Mouse (Mus musculus): ENCODE data around the gene Irak3. TPM values are rescaled to one million over a fixed set of nuclear protein-coding genes. Genes with fewer than 3 reads are reported as not detected.
"Not testable (repeated sequence)": the region's sequence is repeated elsewhere in the genome, so short reads cannot be mapped to it uniquely, and the experiment has no call there.

Gene Irak3
- total RNA-seq, 2 experiments from 2014 or later, result 24.0 to 37.4 TPM

GRCm38 (mm10) chr10:120165793-120166503 is 36.0 kb downstream of the Irak3 start:
- ATAC-seq (replicated peaks; ENCODE audit: poor library complexity, severe bottlenecking), result no peak

GRCm38 (mm10) chr10:120164931-120165792 is 36.8 kb downstream of the Irak3 start:
- ATAC-seq (replicated peaks; ENCODE audit: poor library complexity, severe bottlenecking), result no peak

DNA sequence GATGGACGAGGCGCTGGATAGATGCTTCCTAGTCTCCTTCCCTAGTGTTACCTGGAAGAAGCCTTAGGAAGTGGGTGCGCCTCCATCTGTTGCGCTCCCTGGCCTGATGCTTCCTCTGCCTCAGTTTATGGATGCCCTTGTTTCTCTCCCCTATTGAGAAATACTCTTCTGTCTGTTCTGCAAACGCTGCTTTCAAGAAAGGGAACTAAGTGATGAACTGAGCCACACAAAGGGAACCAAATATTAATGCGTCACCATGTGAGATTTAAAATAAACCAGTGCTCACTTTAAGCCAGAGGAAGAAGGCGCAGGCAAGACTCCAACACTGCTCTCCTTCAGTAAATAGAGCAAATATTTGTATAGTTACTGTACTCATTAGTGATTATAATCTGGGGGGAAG is 38.4 kb downstream of the Irak3 start:
- ATAC-seq (replicated peaks; ENCODE audit: poor library complexity, severe bottlenecking), result peak; percentile 87

- peak; percentile 18; the same call in 1 of the 2 replicates for ATAC-seq (replicated peaks; ENCODE audit: poor library complexity, severe bottlenecking)
Measured at GRCm38 (mm10) chr10:120162840-120163239, 39.1 kb downstream of the Irak3 start.

- no peak for ATAC-seq (replicated peaks; ENCODE audit: poor library complexity, severe bottlenecking)
Measured at GRCm38 (mm10) chr10:120160533-120160932, 41.4 kb downstream of the Irak3 start.

- no peak for ATAC-seq (replicated peaks; ENCODE audit: poor library complexity, severe bottlenecking)
Measured at GRCm38 (mm10) chr10:120153911-120154310, 48.0 kb downstream of the Irak3 start.

GRCm38 (mm10) chr10:120151672-120152071 is 50.3 kb downstream of the Irak3 start:
- no peak for ATAC-seq (replicated peaks; ENCODE audit: poor library complexity, severe bottlenecking)

GRCm38 (mm10) chr10:120140916-120141516 is 60.9 kb downstream of the Irak3 start:
- ATAC-seq (replicated peaks; ENCODE audit: poor library complexity, severe bottlenecking), result peak; percentile 90

- ATAC-seq (replicated peaks; ENCODE audit: poor library complexity, severe bottlenecking), result peak; percentile 47
Measured at GRCm38 (mm10) chr10:120140193-120140592, 61.7 kb downstream of the Irak3 start.

- ATAC-seq (replicated peaks; ENCODE audit: poor library complexity, severe bottlenecking), result peak; percentile 72
Measured at GRCm38 (mm10) chr10:120136020-120136562, 65.8 kb downstream of the Irak3 start.

- ATAC-seq (replicated peaks; ENCODE audit: poor library complexity, severe bottlenecking), result no peak
Measured at GRCm38 (mm10) chr10:120133697-120134096, 68.2 kb downstream of the Irak3 start.

DNA sequence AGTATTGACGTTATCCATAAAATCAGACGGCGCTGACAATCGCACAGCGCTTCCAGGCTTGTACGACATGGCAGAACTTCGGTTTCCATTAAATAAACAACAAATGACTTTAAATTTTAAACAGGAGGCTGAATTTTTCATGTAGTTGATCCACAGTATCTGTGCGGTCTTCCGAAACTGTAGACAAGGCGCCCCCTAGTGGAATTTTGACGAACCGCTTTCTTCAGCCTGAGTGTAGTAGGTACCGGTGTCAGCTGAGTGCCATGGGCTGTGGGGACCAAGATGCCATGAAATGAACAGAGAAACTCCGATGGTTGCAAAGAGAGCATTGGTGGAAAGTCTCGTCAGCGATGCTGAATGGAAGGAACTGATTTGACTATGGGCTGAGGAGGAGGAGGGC is 71.3 kb downstream of the Irak3 start:
- ATAC-seq (replicated peaks; ENCODE audit: poor library complexity, severe bottlenecking), result peak; percentile 68

DNA sequence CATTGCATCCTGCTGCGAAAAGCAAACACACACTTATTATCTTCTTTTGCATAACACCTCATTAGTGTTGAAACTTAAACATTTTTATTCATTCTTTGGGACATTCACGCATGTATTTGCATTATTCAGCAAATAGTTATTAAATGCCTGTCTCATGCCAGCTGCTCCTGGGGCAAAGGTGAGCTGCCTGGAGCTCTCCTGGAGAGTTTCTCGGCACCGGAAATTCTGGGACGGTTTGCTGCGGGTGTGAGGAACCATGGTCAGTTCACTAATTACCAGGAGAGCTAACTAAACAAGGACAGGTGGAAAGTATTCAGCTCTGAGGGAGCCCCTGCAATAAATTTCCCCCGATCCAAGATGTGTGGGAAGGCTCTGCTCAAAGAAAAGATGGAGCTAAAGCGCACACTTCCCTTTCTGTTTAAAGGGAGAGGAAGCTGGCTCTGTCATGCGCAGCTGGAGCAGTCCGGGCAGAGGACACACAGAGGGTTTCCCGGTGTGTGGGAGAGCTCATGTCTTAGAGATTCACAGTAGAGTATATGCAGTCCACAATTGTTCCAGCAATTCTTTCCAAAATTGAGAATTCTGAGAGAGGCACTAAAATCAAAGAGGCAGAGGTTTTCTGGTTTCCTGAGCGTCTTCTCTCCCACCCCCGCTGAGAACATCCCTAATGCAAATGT is 73.2 kb downstream of the Irak3 start:
- ATAC-seq (replicated peaks; ENCODE audit: poor library complexity, severe bottlenecking), result peak; percentile 39

GRCm38 (mm10) chr10:120125465-120125857 is 76.5 kb downstream of the Irak3 start:
- peak; percentile 74 for ATAC-seq (replicated peaks; ENCODE audit: poor library complexity, severe bottlenecking)

DNA sequence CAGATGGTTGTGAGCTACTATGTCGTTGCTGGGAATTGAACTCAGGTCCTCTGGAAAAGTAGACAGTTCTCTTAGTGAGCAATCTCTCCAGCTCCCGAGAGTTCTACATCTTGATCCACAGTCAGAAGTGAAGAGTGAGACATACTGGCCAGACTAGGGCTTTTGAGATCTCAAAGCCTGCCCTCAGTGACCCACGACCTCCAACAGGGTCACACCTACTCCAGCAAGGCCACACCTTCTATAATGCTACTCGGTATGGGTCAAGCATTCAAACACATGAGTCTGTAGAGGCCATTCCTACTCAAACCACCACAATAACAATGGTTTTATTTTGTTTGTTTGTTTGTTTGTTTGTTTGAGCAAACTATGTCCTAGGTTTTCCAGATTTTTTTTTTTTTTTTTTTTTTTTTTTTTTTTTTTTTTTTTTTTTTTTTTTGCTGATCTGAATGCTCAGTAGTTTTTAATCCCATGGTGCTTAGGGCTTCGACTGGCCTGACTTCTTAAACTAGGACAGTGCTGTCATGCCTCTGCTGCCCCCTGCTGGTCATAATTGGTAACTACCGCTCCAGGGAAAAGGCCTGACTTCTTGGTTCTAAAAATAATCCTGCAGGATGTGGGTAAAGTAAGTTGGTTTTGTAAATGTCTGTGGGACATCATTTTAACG is 77.0 kb downstream of the Irak3 start:
- ATAC-seq (replicated peaks; ENCODE audit: poor library complexity, severe bottlenecking), result peak; percentile 86

GRCm38 (mm10) chr10:120123721-120124120 is 78.2 kb downstream of the Irak3 start:
- ATAC-seq (replicated peaks; ENCODE audit: poor library complexity, severe bottlenecking), result peak; percentile 41

GRCm38 (mm10) chr10:120115249-120115648 is 86.7 kb downstream of the Irak3 start:
- ATAC-seq (replicated peaks; ENCODE audit: poor library complexity, severe bottlenecking), result no peak

- no peak for ATAC-seq (replicated peaks; ENCODE audit: poor library complexity, severe bottlenecking)
Measured at GRCm38 (mm10) chr10:120114493-120114892, 87.4 kb downstream of the Irak3 start.

- ATAC-seq (replicated peaks; ENCODE audit: poor library complexity, severe bottlenecking), result no peak
Measured at GRCm38 (mm10) chr10:120113980-120114379, 88.0 kb downstream of the Irak3 start.

- not testable (repeated sequence) for ATAC-seq (replicated peaks; ENCODE audit: poor library complexity, severe bottlenecking)
Measured at GRCm38 (mm10) chr10:120113482-120113881, 88.4 kb downstream of the Irak3 start.

All from granulocyte monocyte progenitor cell, adult 5-6 weeks (primary cell).